Comparison of ENCODE assay signal across 32 mouse cellular contexts in genomic region chr13:21423301-21423700, GRCm38 (mm10). TPM values are rescaled to one million over a fixed set of nuclear protein-coding genes. Genes with fewer than 3 reads are reported as not detected.
DNase-seq lines count a peak whose midpoint lies in the region; ATAC-seq lines count a peak whose summit lies in the region.
"Had no signal": no experiment of that assay in that cellular context is flagged by ENCODE, and none has a peak within 500 bp of the region (broad histone marks: within the 10 kb centered on the region; RNA-seq: fewer than 3 reads in every experiment).

No protein-coding gene starts in this region.

- H3K9ac ChIP-seq in limb, embryonic 11.5 days (ENCODE audit: low read length) = no peak overlapping the region
- H3K9ac ChIP-seq in forebrain, embryonic 14.5 days (ENCODE audit: low read length) = no peak overlapping the region
- H3K9ac ChIP-seq: embryonic facial prominence, embryonic 12.5 days; forebrain, embryonic 15.5 days; heart, embryonic 15.5 days; intestine, embryonic 15.5 days; neural tube, embryonic 12.5 days; stomach, embryonic 15.5 days had no signal

- H3K4me3 ChIP-seq in limb, embryonic 11.5 days (ENCODE audit: low read depth, low read length) = no peak overlapping the region
- H3K4me3 ChIP-seq in limb, embryonic 10.5 days = no peak overlapping the region
- no peak overlapping the region for H3K4me3 ChIP-seq in forebrain, embryonic 14.5 days (ENCODE audit: low read depth, low read length)
- H3K4me3 ChIP-seq: embryonic facial prominence, embryonic 12.5 days; forebrain, embryonic 15.5 days; heart, embryonic 10.5 days; heart, embryonic 15.5 days; intestine, embryonic 15.5 days; midbrain, embryonic 10.5 days; myocyte; neural tube, embryonic 12.5 days; stomach, embryonic 15.5 days had no signal

- DNase-seq in limb, embryonic 11.5 days (ENCODE audit: low spot score) = peak; percentile 3
- no peak for DNase-seq in limb, embryonic 10.5 days (ENCODE audit: low spot score)
- peak; percentile 26 for DNase-seq in ovary, adult 18-20 months (ENCODE audit: low spot score)
- no peak for DNase-seq in ovary, postnatal 36 days (ENCODE audit: low spot score)
- peak; percentile 51 for DNase-seq in adrenal gland, postnatal 25 days
- no peak for DNase-seq in forebrain, embryonic 14.5 days (ENCODE audit: low spot score)
- no peak for DNase-seq in gastrocnemius, postnatal 4 days (ENCODE audit: low spot score in 2 of 2)
- DNase-seq: B cell, adult 2 months; cerebellum, adult 11 months; cerebellum, adult 9-11 months; embryo, embryonic 11 days; kidney, adult 2 months; kidney, postnatal 4 days; left cerebral cortex, postnatal 4 days; lung, adult 18-20 months; retina, postnatal 1 day; right cerebral cortex, postnatal 25 days; thymus, adult 18-20 months; thymus, postnatal 25 days had no signal

- H3K36me3 ChIP-seq in limb, embryonic 11.5 days (ENCODE audit: control insufficient read depth, insufficient read depth, low read length) = no peaks in the 10 kb centered on the region
- no peaks in the 10 kb centered on the region for H3K36me3 ChIP-seq in limb, embryonic 10.5 days
- H3K36me3 ChIP-seq in forebrain, embryonic 14.5 days (ENCODE audit: control insufficient read depth, insufficient read depth, low read length) = no peaks in the 10 kb centered on the region
- H3K36me3 ChIP-seq: embryonic facial prominence, embryonic 12.5 days; forebrain, embryonic 15.5 days; heart, embryonic 15.5 days; intestine, embryonic 15.5 days; midbrain, embryonic 10.5 days; neural tube, embryonic 12.5 days; stomach, embryonic 15.5 days had no signal

- 60% methylated on average over 5 of the region's 5 CpGs for WGBS in limb, embryonic 11.5 days
- 66% methylated on average over 5 of the region's 5 CpGs for WGBS in limb, embryonic 10.5 days
- WGBS in forebrain, embryonic 14.5 days = 59% methylated on average over 5 of the region's 5 CpGs

- no peaks in the 10 kb centered on the region for H3K27me3 ChIP-seq in limb, embryonic 11.5 days (ENCODE audit: control insufficient read depth, insufficient read depth, low read length)
- no peaks in the 10 kb centered on the region for H3K27me3 ChIP-seq in limb, embryonic 10.5 days (ENCODE audit: low read depth, poor library complexity, severe bottlenecking)
- no peaks in the 10 kb centered on the region for H3K27me3 ChIP-seq in forebrain, embryonic 14.5 days (replicated peaks; ENCODE audit: control insufficient read depth, insufficient read depth, low read length)
- H3K27me3 ChIP-seq: embryonic facial prominence, embryonic 12.5 days; forebrain, embryonic 15.5 days; heart, embryonic 15.5 days; intestine, embryonic 15.5 days; neural tube, embryonic 12.5 days; stomach, embryonic 15.5 days had no signal

- no peak overlapping the region for H3K27ac ChIP-seq in limb, embryonic 11.5 days (replicated peaks; ENCODE audit: low read depth, low read length)
- no peak overlapping the region for H3K27ac ChIP-seq in limb, embryonic 10.5 days
- no peak overlapping the region for H3K27ac ChIP-seq in forebrain, embryonic 14.5 days (ENCODE audit: low read depth, low read length)
- H3K27ac ChIP-seq: embryonic facial prominence, embryonic 12.5 days; forebrain, embryonic 15.5 days; heart, embryonic 10.5 days; heart, embryonic 15.5 days; intestine, embryonic 15.5 days; kidney, postnatal 0 days; macrophage; midbrain, embryonic 10.5 days; neural tube, embryonic 12.5 days; stomach, embryonic 15.5 days had no signal

- H3K4me1 ChIP-seq in limb, embryonic 11.5 days (ENCODE audit: control insufficient read depth, insufficient read depth, low read length) = no peaks in the 10 kb centered on the region
- no peaks in the 10 kb centered on the region for H3K4me1 ChIP-seq in limb, embryonic 10.5 days
- no peaks in the 10 kb centered on the region for H3K4me1 ChIP-seq in forebrain, embryonic 14.5 days (ENCODE audit: control insufficient read depth, insufficient read depth, low read length)
- H3K4me1 ChIP-seq: embryonic facial prominence, embryonic 12.5 days; forebrain, embryonic 15.5 days; intestine, embryonic 15.5 days; midbrain, embryonic 10.5 days; neural tube, embryonic 12.5 days; stomach, embryonic 15.5 days had no signal

- no peaks in the 10 kb centered on the region for H3K9me3 ChIP-seq in limb, embryonic 11.5 days (ENCODE audit: control insufficient read depth, low read length)
- H3K9me3 ChIP-seq in limb, embryonic 10.5 days (replicated peaks) = no peaks in the 10 kb centered on the region
- no peaks in the 10 kb centered on the region for H3K9me3 ChIP-seq in forebrain, embryonic 14.5 days (replicated peaks; ENCODE audit: control insufficient read depth, low read length)
- H3K9me3 ChIP-seq: embryonic facial prominence, embryonic 12.5 days; forebrain, embryonic 15.5 days; heart, embryonic 10.5 days; heart, embryonic 15.5 days; intestine, embryonic 15.5 days; midbrain, embryonic 10.5 days; neural tube, embryonic 12.5 days; stomach, embryonic 15.5 days had no signal

- no peak overlapping the region for H3K4me2 ChIP-seq in limb, embryonic 11.5 days (ENCODE audit: low read depth, severe bottlenecking)
- H3K4me2 ChIP-seq in forebrain, embryonic 14.5 days (ENCODE audit: low read length) = no peak overlapping the region
- H3K4me2 ChIP-seq: embryonic facial prominence, embryonic 12.5 days; forebrain, embryonic 15.5 days; heart, embryonic 15.5 days; intestine, embryonic 15.5 days; neural tube, embryonic 12.5 days; stomach, embryonic 15.5 days had no signal

- ATAC-seq in limb, embryonic 11.5 days (ENCODE audit: insufficient number of reproducible peaks, low FRiP score, low TSS enrichment, low read depth) = no peak
- ATAC-seq in forebrain, embryonic 14.5 days = no peak
- ATAC-seq: forebrain, embryonic 15.5 days; hindbrain, embryonic 16.5 days; intestine, embryonic 15.5 days; lung, postnatal 0 days had no signal

RNA-seq across cellular contexts. Expression of gene Pgbd1, which starts 17.6 kb away (rescaled TPM):
- polyA plus RNA-seq in limb, embryonic 11.5 days (2014; fragmentation: Nextera tagmentation; extraction: Ambion mirVana) = 5.4 and 5.7 TPM in 2 replicates
- 4.9 and 5.1 TPM in 2 replicates for polyA plus RNA-seq in limb, embryonic 10.5 days (2016; fragmentation: Nextera tagmentation; extraction: Ambion mirVana)
- total RNA-seq in adrenal gland, postnatal 25 days (2021) = 0.48 and 1.1 TPM in 2 replicates
- polyA plus RNA-seq in forebrain, embryonic 14.5 days (2014; fragmentation: Nextera tagmentation; extraction: Ambion mirVana) = 3.5 and 3.7 TPM in 2 replicates
- under 1 TPM; 0.29 to 0.49 TPM for total RNA-seq in gastrocnemius, postnatal 4 days (2021)
- polyA plus RNA-seq: macrophage had no signal

RNA-seq across cellular contexts. Expression of gene Zkscan3, which starts 20.7 kb away (rescaled TPM):
- polyA plus RNA-seq in limb, embryonic 11.5 days (2014; fragmentation: Nextera tagmentation; extraction: Ambion mirVana) = 94.2 and 97.2 TPM in 2 replicates
- 88.7 and 100 TPM in 2 replicates for polyA plus RNA-seq in limb, embryonic 10.5 days (2016; fragmentation: Nextera tagmentation; extraction: Ambion mirVana)
- total RNA-seq in adrenal gland, postnatal 25 days (2021) = 79.0 and 81.0 TPM in 2 replicates
- 78.3 and 80.5 TPM in 2 replicates for polyA plus RNA-seq in forebrain, embryonic 14.5 days (2014; fragmentation: Nextera tagmentation; extraction: Ambion mirVana)
- total RNA-seq in gastrocnemius, postnatal 4 days (2021) = 10 to 100 TPM; 30.4 to 34.4 TPM

RNA-seq across cellular contexts. Expression of gene Zscan26, which starts 30.2 kb away (rescaled TPM):
- 22.0 and 25.6 TPM in 2 replicates for polyA plus RNA-seq in limb, embryonic 11.5 days (2014; fragmentation: Nextera tagmentation; extraction: Ambion mirVana)
- polyA plus RNA-seq in limb, embryonic 10.5 days (2016; fragmentation: Nextera tagmentation; extraction: Ambion mirVana) = 26.1 and 29.9 TPM in 2 replicates
- 43.4 and 44.2 TPM in 2 replicates for total RNA-seq in adrenal gland, postnatal 25 days (2021)
- 10.4 TPM in 2 replicates for polyA plus RNA-seq in forebrain, embryonic 14.5 days (2014; fragmentation: Nextera tagmentation; extraction: Ambion mirVana)
- total RNA-seq in gastrocnemius, postnatal 4 days (2021) = 10 to 100 TPM; 18.3 to 19.0 TPM

RNA-seq across cellular contexts. Expression of gene Nkapl, which starts 45.0 kb away (rescaled TPM):
- polyA plus RNA-seq in limb, embryonic 11.5 days (2014; fragmentation: Nextera tagmentation; extraction: Ambion mirVana) = 2.5 and 2.8 TPM in 2 replicates
- 2.0 and 2.4 TPM in 2 replicates for polyA plus RNA-seq in limb, embryonic 10.5 days (2016; fragmentation: Nextera tagmentation; extraction: Ambion mirVana)
- 1.7 and 2.1 TPM in 2 replicates for total RNA-seq in adrenal gland, postnatal 25 days (2021)
- 3.8 TPM in 2 replicates for polyA plus RNA-seq in forebrain, embryonic 14.5 days (2014; fragmentation: Nextera tagmentation; extraction: Ambion mirVana)
- under 1 TPM; 0.41 to 0.81 TPM for total RNA-seq in gastrocnemius, postnatal 4 days (2021)

RNA-seq across cellular contexts. Expression of gene Zkscan4, which starts 55.4 kb away (rescaled TPM):
- 2.5 and 2.9 TPM in 2 replicates for polyA plus RNA-seq in limb, embryonic 11.5 days (2014; fragmentation: Nextera tagmentation; extraction: Ambion mirVana)
- polyA plus RNA-seq in limb, embryonic 10.5 days (2016; fragmentation: Nextera tagmentation; extraction: Ambion mirVana) = 2.5 and 3.3 TPM in 2 replicates
- total RNA-seq in adrenal gland, postnatal 25 days (2021) = 2.7 and 4.8 TPM in 2 replicates
- 7.5 and 8.2 TPM in 2 replicates for polyA plus RNA-seq in forebrain, embryonic 14.5 days (2014; fragmentation: Nextera tagmentation; extraction: Ambion mirVana)
- 1 to 10 TPM; 1.2 to 1.5 TPM for total RNA-seq in gastrocnemius, postnatal 4 days (2021)
- polyA plus RNA-seq: myocyte had no signal

Comparison
In these comparisons a context has a peak if more than half of its experiments do, and no peak if none do; other contexts are left out.
1. DNase-seq: peak in limb, embryonic 11.5 days (single experiment), ovary, adult 18-20 months (single experiment) and adrenal gland, postnatal 25 days (single experiment); none in limb, embryonic 10.5 days (single experiment), ovary, postnatal 36 days (single experiment), forebrain, embryonic 14.5 days (single experiment) and gastrocnemius, postnatal 4 days (0 of 2).